Mouse (Mus musculus) heart, embryonic 12.5 days (tissue): ENCODE data around the gene Ebf1. TPM values are rescaled to one million over a fixed set of nuclear protein-coding genes. Genes with fewer than 3 reads are reported as not detected.

Source experiments
- ATAC-seq: fragments of 200-750 bp; cut with Nextera tagmentation; 2 replicates; pipeline ENCODE4 v1.8.0; 2017; ENCODE audit warnings: moderate TSS enrichment, moderate library complexity; ENCODE audit not compliant: insufficient number of reproducible peaks, low FRiP score
- H3K27ac ChIP-seq: fragments of 300-500 bp; sonication (generic); 2 replicates; pipeline ENCODE4 v1.5.1; 2016; ENCODE audit warnings: mild to moderate bottlenecking, moderate library complexity; ENCODE audit not compliant: poor library complexity, severe bottlenecking
- H3K27me3 ChIP-seq: fragments of 300-500 bp; sonication (generic); replicated peaks from 2 replicates; pipeline ENCODE4 v1.6.1; 2016; ENCODE audit warnings: mild to moderate bottlenecking, moderate library complexity
- H3K36me3 ChIP-seq: fragments of 300-500 bp; sonication (generic); 2 replicates; pipeline ENCODE4 v1.6.1; 2016; ENCODE audit warnings: mild to moderate bottlenecking, moderate library complexity
- H3K4me1 ChIP-seq: fragments of 300-500 bp; sonication (generic); replicated peaks from 2 replicates; pipeline ENCODE4 v1.6.1; 2016; ENCODE audit warnings: mild to moderate bottlenecking
- H3K4me2 ChIP-seq: fragments of 300-500 bp; sonication (generic); 2 replicates; pipeline ENCODE4 v1.6.1; 2016; ENCODE audit warnings: mild to moderate bottlenecking, moderate library complexity
- H3K4me3 ChIP-seq: fragments of 300-500 bp; sonication (generic); 2 replicates; pipeline ENCODE4 v1.5.1; 2016; ENCODE audit warnings: mild to moderate bottlenecking
- H3K9ac ChIP-seq: fragments of 300-500 bp; sonication (generic); 2 replicates; pipeline ENCODE4 v1.6.1; 2016; ENCODE audit warnings: mild to moderate bottlenecking, moderate library complexity
- H3K9me3 ChIP-seq: fragments of 300-500 bp; sonication (generic); replicated peaks from 2 replicates; pipeline ENCODE4 v1.6.1; 2016; ENCODE audit warnings: mild to moderate bottlenecking, moderate library complexity
- WGBS: fragments of 180-500 bp; shearing (Covaris S2); methylation state at CpG from one replicate; pipeline ENCODE4 v1.1.7; 2016; 5-methylcytosine and 5-hydroxymethylcytosine counted together
- polyA plus RNA-seq: library from polyadenylated mRNA; unstranded; fragments of >200 nt; fragmentation: Nextera tagmentation; extraction: Ambion mirVana; gene quantifications from 2 replicates; pipeline ENCODE4 v1.2.1, GENCODE M21; 2016

Gene Ebf1
- polyA plus RNA-seq, 1 experiment from 2014 or later: 13.9 TPM

DNA sequence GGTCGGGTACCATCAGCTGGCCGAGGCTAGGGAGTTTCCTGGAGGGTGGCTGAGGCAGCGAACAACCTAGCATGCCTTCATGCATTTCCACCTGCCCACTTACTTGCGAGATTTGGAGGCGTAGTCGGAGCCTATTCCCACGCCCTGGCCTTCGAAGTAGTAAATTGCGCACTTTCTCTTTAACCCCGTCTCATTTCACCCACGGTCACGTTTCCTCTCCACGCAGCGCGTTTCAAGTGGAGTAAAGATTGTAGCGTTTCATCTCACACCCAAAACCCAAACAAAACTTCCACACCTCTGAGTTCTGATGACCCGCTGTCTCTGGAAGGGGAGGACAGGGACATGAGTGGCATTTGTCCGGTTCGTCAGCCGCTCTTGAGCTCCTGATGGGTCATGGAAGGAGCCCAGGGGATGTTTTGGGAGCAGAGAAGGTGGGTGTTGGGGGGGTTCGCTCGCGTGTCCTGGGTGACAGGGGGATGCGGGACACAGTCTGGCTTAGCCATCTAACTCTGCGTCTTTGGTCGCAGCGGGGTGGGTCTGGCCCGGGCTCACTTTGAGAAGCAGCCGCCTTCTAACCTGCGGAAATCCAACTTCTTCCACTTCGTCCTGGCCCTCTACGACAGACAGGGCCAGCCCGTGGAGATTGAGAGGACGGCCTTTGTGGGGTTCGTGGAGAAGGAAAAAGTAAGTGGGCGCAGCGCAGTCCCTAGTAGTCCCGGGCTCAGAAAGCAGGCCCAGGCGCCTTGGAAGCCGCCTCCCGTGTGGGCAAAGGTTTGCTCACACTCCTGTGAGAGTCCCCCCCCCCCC lies 3.0 kb downstream of the Ebf1 start:
- WGBS: 2% methylated on average over 40 of the region's 41 CpGs
- Histone ChIP-seq H3K9me3 (peaks cover 3% of the 10 kb centered on the region; the same call in 1 of the 2 replicates), H3K27me3 (peaks cover 42% of the 10 kb centered on the region), H3K36me3 (peaks cover 4% of the 10 kb centered on the region; the same call in 1 of the 2 replicates), H3K4me1 (peaks cover 21% of the 10 kb centered on the region; the same call in 1 of the 2 replicates), H3K27ac (peak overlapping the region; percentile 35; the same call in 1 of the 2 replicates), H3K4me3 (peak overlapping the region; percentile 62), H3K4me2 (peak overlapping the region; percentile 80), H3K9ac (peak overlapping the region; percentile 69)
- ATAC-seq: no peak

GRCm38 (mm10) chr11:44620694-44621446 lies 3.8 kb downstream of the Ebf1 start:
- H3K27me3 ChIP-seq: peaks cover 34% of the 10 kb centered on the region
- H3K9ac ChIP-seq: peak overlapping the region; percentile 69
- H3K27ac ChIP-seq: 0 out of 2 replicates have a peak overlapping the region, but pooled peaks have one; percentile 8

GRCm38 (mm10) chr11:44621615-44622014 lies 4.5 kb downstream of the Ebf1 start:
- 57% methylated on average over 10 of the region's 10 CpGs for WGBS
- H3K4me1 ChIP-seq: peaks cover 18% of the 10 kb centered on the region; the same call in 1 of the 2 replicates
- ATAC-seq: no peak
- H3K27ac ChIP-seq: no peak overlapping the region
- peaks cover 29% of the 10 kb centered on the region for H3K27me3 ChIP-seq
- H3K4me2 ChIP-seq: peak overlapping the region; percentile 80
- no peak overlapping the region for H3K4me3 ChIP-seq
- H3K36me3 ChIP-seq: peaks cover 4% of the 10 kb centered on the region; the same call in 1 of the 2 replicates
- peaks cover 3% of the 10 kb centered on the region; the same call in 1 of the 2 replicates for H3K9me3 ChIP-seq
- peak overlapping the region; percentile 69; the same call in 1 of the 2 replicates for H3K9ac ChIP-seq

More at GRCm38 (mm10) chr11:44620694-44621446, 3.8 kb downstream of the Ebf1 start:
- 33% methylated on average over 19 of the region's 19 CpGs for whole genome bisulfite sequencing
- peak overlapping the region; percentile 80 for H3K4me2 ChIP-seq
- peak overlapping the region; percentile 62 for H3K4me3 ChIP-seq
- ATAC-seq: no peak
- H3K9me3 ChIP-seq: peaks cover 3% of the 10 kb centered on the region; the same call in 1 of the 2 replicates
- H3K36me3 ChIP-seq: peaks cover 4% of the 10 kb centered on the region; the same call in 1 of the 2 replicates
- H3K4me1 ChIP-seq: peaks cover 24% of the 10 kb centered on the region; the same call in 1 of the 2 replicates

- Histone ChIP-seq H3K9ac (no peak overlapping the region), H3K27me3 (peaks cover 29% of the 10 kb centered on the region), H3K36me3 (peaks cover 4% of the 10 kb centered on the region; the same call in 1 of the 2 replicates), H3K4me1 (peaks cover 17% of the 10 kb centered on the region; the same call in 1 of the 2 replicates), H3K4me3 (no peak overlapping the region), H3K27ac (no peak overlapping the region), H3K4me2 (no peak overlapping the region), H3K9me3 (peaks cover 3% of the 10 kb centered on the region; the same call in 1 of the 2 replicates)
- no peak for ATAC-seq
- 40% methylated on average over 11 of the region's 11 CpGs for WGBS
These were observed 5.1 kb downstream of the Ebf1 start for GRCm38 (mm10) chr11:44622023-44622731.

DNA sequence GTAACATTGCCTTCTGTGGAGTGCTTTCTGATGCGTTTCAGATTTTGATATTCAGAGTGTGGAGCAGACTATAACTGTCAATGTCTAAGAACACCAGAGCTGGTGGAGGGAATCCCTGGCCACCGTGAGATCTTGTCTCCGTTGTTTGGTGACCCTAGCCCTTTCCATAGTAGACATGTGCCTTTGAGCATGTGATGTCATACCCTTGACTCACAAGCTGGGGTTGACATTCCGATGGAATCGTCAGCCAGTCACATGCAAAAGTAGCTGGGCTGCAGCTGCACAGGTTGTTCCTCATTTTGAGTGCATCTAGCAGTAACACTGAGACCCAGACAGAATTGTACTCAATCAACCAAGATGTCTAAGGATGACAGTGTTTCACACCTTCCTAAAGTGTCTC lies 7.4 kb downstream of the Ebf1 start:
- WGBS: 42% methylated on average over 5 of the region's 5 CpGs
- Histone ChIP-seq H3K36me3 (peaks cover 4% of the 10 kb centered on the region; the same call in 1 of the 2 replicates), H3K4me1 (peaks cover 17% of the 10 kb centered on the region; the same call in 1 of the 2 replicates), H3K9me3 (peaks cover 3% of the 10 kb centered on the region; the same call in 1 of the 2 replicates), H3K4me3 (no peak overlapping the region), H3K27me3 (peaks cover 24% of the 10 kb centered on the region), H3K9ac (no peak overlapping the region), H3K4me2 (no peak overlapping the region), H3K27ac (no peak overlapping the region)
- ATAC-seq: no peak

GRCm38 (mm10) chr11:44626065-44626464 lies 8.9 kb downstream of the Ebf1 start:
- H3K4me2 ChIP-seq: no peak overlapping the region
- WGBS: 76% methylated on average over 10 of the region's 10 CpGs

DNA sequence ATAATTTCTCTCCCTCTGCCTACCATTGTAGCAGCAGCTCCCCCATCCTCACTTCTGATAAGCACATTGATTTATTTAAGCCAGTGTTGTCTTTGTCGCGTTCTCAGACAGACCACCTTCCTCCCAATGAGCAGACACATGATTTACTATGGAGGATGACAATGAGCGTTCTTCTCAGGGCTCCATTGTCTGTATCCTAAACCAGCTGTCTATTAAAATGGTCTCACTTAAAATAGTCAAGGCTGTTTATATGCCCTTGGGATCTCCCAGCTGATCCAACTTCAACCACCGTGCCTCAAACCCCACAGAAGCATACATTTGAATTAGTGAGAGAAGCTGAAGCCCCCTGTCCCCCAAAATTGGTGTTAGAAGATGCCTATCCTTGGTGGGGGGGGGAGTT lies 11.3 kb downstream of the Ebf1 start:
- Histone ChIP-seq H3K27ac (no peak overlapping the region), H3K27me3 (no peaks in the 10 kb centered on the region), H3K9ac (no peak overlapping the region), H3K4me2 (no peak overlapping the region), H3K4me1 (peaks cover 17% of the 10 kb centered on the region), H3K36me3 (no peaks in the 10 kb centered on the region), H3K9me3 (no peaks in the 10 kb centered on the region), H3K4me3 (no peak overlapping the region)
- ATAC-seq: no peak
- 73% methylated on average over 4 of the region's 4 CpGs for WGBS

More at GRCm38 (mm10) chr11:44626065-44626464, 8.9 kb downstream of the Ebf1 start:
- Histone ChIP-seq H3K36me3 (peaks cover 4% of the 10 kb centered on the region; the same call in 1 of the 2 replicates), H3K27me3 (peaks cover 12% of the 10 kb centered on the region), H3K9me3 (peaks cover 3% of the 10 kb centered on the region; the same call in 1 of the 2 replicates), H3K27ac (no peak overlapping the region), H3K9ac (no peak overlapping the region), H3K4me3 (no peak overlapping the region), H3K4me1 (peaks cover 8% of the 10 kb centered on the region; the same call in 1 of the 2 replicates)
- ATAC-seq: no peak

DNA sequence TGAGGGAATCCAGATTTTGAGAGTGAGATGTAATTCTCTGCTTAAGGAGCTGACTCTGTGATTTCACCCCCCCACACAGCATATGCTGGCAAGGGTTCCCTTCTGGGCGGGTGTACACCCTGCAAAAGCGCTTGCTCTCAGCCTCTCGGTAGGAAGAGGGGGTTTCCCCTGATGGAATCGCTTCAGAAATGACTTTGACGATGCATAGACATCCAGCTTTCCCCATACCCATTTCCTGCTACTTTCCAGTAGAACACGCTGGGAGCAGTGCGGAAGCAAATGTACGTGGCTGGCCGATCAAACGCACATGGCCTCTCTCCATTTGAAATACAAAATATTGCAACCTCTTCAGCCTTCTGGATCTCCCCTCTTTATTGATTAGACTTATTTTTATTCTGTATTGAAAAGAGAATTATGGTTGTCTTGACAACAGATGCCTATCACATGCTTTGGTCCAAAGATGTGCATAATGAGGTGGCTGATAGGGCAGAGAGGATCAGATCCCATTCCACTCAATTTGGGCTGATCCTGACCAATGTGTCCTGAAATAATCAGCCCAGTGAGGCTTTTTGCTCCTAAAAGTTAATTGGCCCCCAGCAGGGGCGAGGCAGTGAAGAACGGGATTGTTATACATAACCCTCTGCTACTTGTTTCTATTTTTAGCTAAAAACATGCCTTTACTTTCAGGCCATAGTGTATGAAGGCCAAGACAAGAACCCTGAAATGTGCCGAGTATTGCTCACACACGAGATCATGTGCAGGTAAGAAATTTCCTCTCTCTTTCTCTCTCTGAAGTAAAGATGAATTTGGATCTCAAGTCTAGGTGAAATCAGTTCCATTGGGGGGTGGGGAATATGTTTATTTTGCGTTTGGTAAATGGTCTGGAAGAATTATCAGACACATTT lies 15.2 kb downstream of the Ebf1 start:
- Histone ChIP-seq H3K4me3 (no peak overlapping the region), H3K27me3 (no peaks in the 10 kb centered on the region), H3K36me3 (no peaks in the 10 kb centered on the region), H3K4me1 (peaks cover 8% of the 10 kb centered on the region), H3K9ac (no peak overlapping the region), H3K4me2 (no peak overlapping the region), H3K9me3 (no peaks in the 10 kb centered on the region), H3K27ac (no peak overlapping the region)
- ATAC-seq: no peak
- 74% methylated on average over 15 of the region's 15 CpGs for WGBS

GRCm38 (mm10) chr11:44633001-44633693 lies 16.0 kb downstream of the Ebf1 start:
- no peaks in the 10 kb centered on the region for H3K27me3 ChIP-seq
- H3K4me1 ChIP-seq: peaks cover 8% of the 10 kb centered on the region
- no peak overlapping the region for H3K9ac ChIP-seq
- ATAC-seq: no peak
- 84% methylated on average over 2 of the region's 2 CpGs for WGBS
- H3K36me3 ChIP-seq: no peaks in the 10 kb centered on the region
- H3K4me3 ChIP-seq: no peak overlapping the region
- no peaks in the 10 kb centered on the region for H3K9me3 ChIP-seq
- no peak overlapping the region for H3K4me2 ChIP-seq
- H3K27ac ChIP-seq: no peak overlapping the region
